Mouse (Mus musculus): ENCODE data around the gene Fcrla. TPM values are rescaled to one million over a fixed set of nuclear protein-coding genes. Genes with fewer than 3 reads are reported as not detected.
A peak's percentile ranks its signal among the peaks of the same experiment; 100 is the strongest.

Fcrla gene
- polyA plus RNA-seq, 1 experiment, result 0.78 TPM

- no peak for DNase-seq (ENCODE audit: low spot score)
These were observed 1.9 kb upstream of the Fcrla start for GRCm38 (mm10) chr1:170929245-170929644.

- no peak for DNase-seq (ENCODE audit: low spot score)
These were observed 1.1 kb upstream of the Fcrla start for GRCm38 (mm10) chr1:170928467-170928866.

- no peak for DNase-seq (ENCODE audit: low spot score)
These were observed 442 bp downstream of the Fcrla start for GRCm38 (mm10) chr1:170926941-170927340.

- DNase-seq (ENCODE audit: low spot score), result no peak
These were observed 2.9 kb downstream of the Fcrla start for GRCm38 (mm10) chr1:170924485-170924884.

- DNase-seq (ENCODE audit: low spot score), result no peak
These were observed 8.1 kb downstream of the Fcrla start for GRCm38 (mm10) chr1:170919308-170919707.

GRCm38 (mm10) chr1:170915657-170916056 lies 11.7 kb downstream of the Fcrla start:
- DNase-seq (ENCODE audit: low spot score), result no peak

- no peak for DNase-seq (ENCODE audit: low spot score)
These were observed 14.3 kb downstream of the Fcrla start, which contains the start of gene Fcrlb for GRCm38 (mm10) chr1:170912891-170913615. TSS of gene Fcrlb (minus strand) at chr1:170912941.

GRCm38 (mm10) chr1:170911907-170912660 lies 15.3 kb downstream of the Fcrla start:
- no peak for DNase-seq (ENCODE audit: low spot score)

GRCm38 (mm10) chr1:170908341-170908740 lies 19.0 kb downstream of the Fcrla start:
- DNase-seq (ENCODE audit: low spot score), result no peak

- DNase-seq (ENCODE audit: low spot score), result no peak
These were observed 19.8 kb downstream of the Fcrla start for GRCm38 (mm10) chr1:170907456-170908191.

- DNase-seq (ENCODE audit: low spot score), result no peak
These were observed 20.3 kb downstream of the Fcrla start for GRCm38 (mm10) chr1:170907111-170907455.

- no peak for DNase-seq (ENCODE audit: low spot score)
These were observed 23.9 kb downstream of the Fcrla start for GRCm38 (mm10) chr1:170903485-170903884.

- peak; percentile 66 for DNase-seq (ENCODE audit: low spot score)
These were observed 25.7 kb downstream of the Fcrla start for GRCm38 (mm10) chr1:170901536-170902238.

GRCm38 (mm10) chr1:170900799-170901467 lies 26.4 kb downstream of the Fcrla start:
- DNase-seq (ENCODE audit: low spot score), result no peak

GRCm38 (mm10) chr1:170898413-170899075 lies 28.8 kb downstream of the Fcrla start:
- no peak for DNase-seq (ENCODE audit: low spot score)

- DNase-seq (ENCODE audit: low spot score), result no peak
These were observed 30.6 kb downstream of the Fcrla start for GRCm38 (mm10) chr1:170896651-170897281.

- DNase-seq (ENCODE audit: low spot score), result no peak
These were observed 32.5 kb downstream of the Fcrla start for GRCm38 (mm10) chr1:170894603-170895602.

- DNase-seq (ENCODE audit: low spot score), result no peak
These were observed 35.1 kb downstream of the Fcrla start for GRCm38 (mm10) chr1:170892279-170892678.

- no peak for DNase-seq (ENCODE audit: low spot score)
These were observed 35.7 kb downstream of the Fcrla start for GRCm38 (mm10) chr1:170891646-170892045.

Data from urinary bladder, adult 2 months (tissue).